Mouse (Mus musculus) liver, embryonic 14.5 days (tissue): Measurements from ENCODE around the gene 1700014D04Rik. TPM values are rescaled to one million over a fixed set of nuclear protein-coding genes. Genes with fewer than 3 reads are reported as not detected.

ENCODE experiments used
- ATAC-seq: fragments of 200-750 bp; cut with Nextera tagmentation; 2 replicates; pipeline ENCODE4 v1.8.0; 2017; ENCODE audit warnings: moderate number of reproducible peaks, mild to moderate bottlenecking, moderate library complexity; ENCODE audit not compliant: insufficient read depth
- DNase-seq, 3 experiments: peaks; one replicate each; pipeline ENCODE4 v3.0.0-alpha.2; 2012 to 2013; ENCODE audit warnings: low read depth in 3 of 3, low spot score in 3 of 3
- H3K27ac ChIP-seq: fragments of 300-500 bp; sonication (generic); 2 replicates; pipeline ENCODE4 v1.5.1; 2014; ENCODE audit warnings: moderate library complexity, mild to moderate bottlenecking, control low read depth, inconsistent platforms
- H3K27me3 ChIP-seq: fragments of 300-500 bp; sonication (generic); 2 replicates; pipeline ENCODE4 v1.6.1; 2014; ENCODE audit warnings: mild to moderate bottlenecking, low read length, moderate library complexity; ENCODE audit not compliant: control insufficient read depth, insufficient read depth
- H3K36me3 ChIP-seq: fragments of 300-500 bp; sonication (generic); replicated peaks from 2 replicates; pipeline ENCODE4 v1.6.1; 2014; ENCODE audit warnings: low read depth; ENCODE audit not compliant: control insufficient read depth, insufficient read depth
- H3K4me1 ChIP-seq, 2 experiments: fragments of 200-500 bp in 1 of 2; fragments of 300-500 bp in 1 of 2; sonication (generic) in 1 of 2; replicated peaks; 2 replicates each; pipeline ENCODE4 v1.6.1; 2012 to 2014; ENCODE audit warnings: antibody characterized with exemption in 1 of 2, inconsistent platforms in 1 of 2, low read length in 1 of 2; ENCODE audit not compliant: control insufficient read depth in 2 of 2, insufficient read depth in 2 of 2
- H3K4me2 ChIP-seq: fragments of 300-500 bp; sonication (generic); 2 replicates; pipeline ENCODE4 v1.6.1; 2014; ENCODE audit warnings: low read depth, mild to moderate bottlenecking, control low read depth, moderate library complexity
- H3K4me3 ChIP-seq, 2 experiments: fragments of 200-500 bp in 1 of 2; fragments of 300-500 bp in 1 of 2; sonication (generic) in 1 of 2; 2 replicates each; pipeline ENCODE4 v1.5.1; 2012 to 2014; ENCODE audit warnings: low read depth in 2 of 2, low read length in 2 of 2, mild to moderate bottlenecking in 2 of 2, control low read depth in 1 of 2, inconsistent platforms in 1 of 2, moderate library complexity in 1 of 2; ENCODE audit not compliant: insufficient read depth in 1 of 2
- H3K9ac ChIP-seq: fragments of 300-500 bp; sonication (generic); replicated peaks from 2 replicates; pipeline ENCODE4 v1.6.1; 2014; ENCODE audit warnings: mild to moderate bottlenecking, control low read depth, moderate library complexity
- H3K9me3 ChIP-seq: fragments of 300-500 bp; sonication (generic); 2 replicates; pipeline ENCODE4 v1.6.1; 2016; ENCODE audit warnings: low read length, mixed read lengths; ENCODE audit not compliant: control insufficient read depth
- CTCF ChIP-seq: IDR thresholded peaks from 2 replicates; pipeline ENCODE4 v1.5.1; 2016; ENCODE audit warnings: antibody characterized with exemption, low read depth, control low read depth
- EP300 ChIP-seq: IDR thresholded peaks from 2 replicates; pipeline ENCODE4 v1.6.1; 2016; ENCODE audit warnings: antibody characterized with exemption, low read depth
- WGBS: fragments of 180-500 bp; shearing (Covaris S2); extraction: QIAGEN DNeasy Blood & Tissue Kit; methylation state at CpG from one replicate; pipeline ENCODE4 v1.1.7; 2014; ENCODE audit not compliant: insufficient replicate concordance; 5-methylcytosine and 5-hydroxymethylcytosine counted together
- polyA plus RNA-seq, 2 experiments: library from polyadenylated mRNA; depleted of rRNA in 1 of 2; stranded (reverse) in 1 of 2; unstranded in 1 of 2; fragments of >200 nt; fragmentation: Nextera tagmentation in 1 of 2; extraction: Ambion mirVana in 1 of 2; gene quantifications; 2 replicates each; pipeline versions ENCODE4 v1.2.1 to v1.2.3; 2012 to 2014

1700014D04Rik gene
- polyA plus RNA-seq, 2 experiments: 0.02 to 0.03 TPM

- Histone ChIP-seq H3K4me3 (no peak overlapping the region), H3K4me2 (no peak overlapping the region), H3K9ac (no peak overlapping the region), H3K27ac (no peak overlapping the region), H3K27me3 (peaks cover 10% of the 10 kb centered on the region; the same call in 1 of the 2 replicates), H3K9me3 (no peaks in the 10 kb centered on the region), H3K36me3 (no peaks in the 10 kb centered on the region), H3K4me1 (peaks cover 0 to under 1% of the 10 kb centered on the region in 2 experiments; a peak in 1 of 4 replicates)
- TF ChIP-seq CTCF (no peak), EP300 (no peak)
- DNase-seq: no peak
- WGBS: 76% methylated on average over 8 of the region's 8 CpGs
- no peak for ATAC-seq
Observed at GRCm38 (mm10) chr13:59699131-59699530, 47.4 kb downstream of the 1700014D04Rik start.

DNA sequence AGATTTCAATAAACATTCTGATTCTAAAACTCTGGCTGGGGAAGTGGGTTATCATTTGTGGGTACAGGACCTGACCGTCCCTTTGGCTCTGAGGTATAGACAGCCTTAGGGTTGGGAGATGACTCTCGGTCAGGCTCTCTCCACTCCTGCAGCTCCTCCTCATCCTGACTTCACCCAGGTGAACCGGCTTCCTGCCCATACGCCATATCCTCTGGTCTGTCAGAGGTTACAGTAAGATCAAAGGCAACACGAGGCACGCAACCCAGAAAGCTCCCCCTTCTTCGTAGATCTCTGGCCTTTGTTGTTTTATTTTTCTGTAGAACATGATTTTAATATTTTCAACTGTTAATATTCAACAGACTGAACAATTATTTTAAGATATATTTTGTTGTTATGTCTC lies 50.8 kb downstream of the 1700014D04Rik start:
- Histone ChIP-seq H3K9ac (no peak overlapping the region), H3K4me3 (no peak overlapping the region), H3K36me3 (no peaks in the 10 kb centered on the region), H3K27me3 (no peaks in the 10 kb centered on the region), H3K9me3 (no peaks in the 10 kb centered on the region), H3K27ac (no peak overlapping the region), H3K4me1 (no peaks in the 10 kb centered on the region), H3K4me2 (no peak overlapping the region)
- 78% methylated on average over 7 of the region's 7 CpGs for WGBS
- ATAC-seq: no peak
- no peak for DNase-seq
- TF ChIP-seq CTCF: no peak

DNA sequence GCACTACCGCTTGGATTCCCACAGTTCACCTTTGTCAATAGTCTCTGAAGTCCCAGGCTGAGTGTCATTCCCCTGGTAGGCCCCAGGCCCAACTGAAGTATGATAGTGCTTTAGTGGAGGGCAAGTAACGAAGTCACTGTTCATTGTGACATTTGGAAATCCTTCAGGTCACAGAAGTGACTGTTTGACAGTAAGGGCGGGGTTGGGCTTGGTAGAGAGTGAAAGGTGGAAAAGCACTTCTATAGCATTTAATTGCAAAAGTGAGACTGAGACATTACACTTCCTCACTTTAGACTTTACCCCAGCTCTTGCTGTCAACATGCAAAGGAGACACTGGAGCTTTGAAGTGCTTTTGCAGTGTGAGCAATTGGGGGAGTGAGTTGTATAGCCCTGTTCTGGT lies 52.5 kb downstream of the 1700014D04Rik start, which contains the start of gene 4921517D22Rik:
4921517D22Rik (minus strand) TSS at position 101 of the 400 bp plus-strand sequence.
- no peak for TF ChIP-seq EP300
- TF ChIP-seq CTCF: no peak
- Histone ChIP-seq H3K4me1 (0 out of 4 replicates have a peak, but pooled peaks cover 0 to 2% of the 10 kb centered on the region in 2 experiments), H3K36me3 (no peaks in the 10 kb centered on the region), H3K4me3 (no peak within 1 kb of the TSS), H3K9me3 (no peaks in the 10 kb centered on the region), H3K27me3 (no peaks in the 10 kb centered on the region; the same call in 1 of the 2 replicates), H3K4me2 (no peak within 1 kb of the TSS), H3K27ac (no peak within 1 kb of the TSS), H3K9ac (no peak within 1 kb of the TSS)
- DNase-seq (no peak), ATAC-seq (no peak)
- 61% methylated on average over 3 of the region's 3 CpGs for WGBS

- WGBS: 67% methylated on average over 10 of the region's 10 CpGs
- Histone ChIP-seq H3K4me1 (0 out of 4 replicates have a peak, but pooled peaks cover 0 to 2% of the 10 kb centered on the region in 2 experiments), H3K4me3 (no peak overlapping the region), H3K27me3 (no peaks in the 10 kb centered on the region; the same call in 1 of the 2 replicates), H3K9ac (no peak overlapping the region), H3K4me2 (no peak overlapping the region), H3K9me3 (no peaks in the 10 kb centered on the region), H3K27ac (no peak overlapping the region), H3K36me3 (no peaks in the 10 kb centered on the region)
- no peak for ATAC-seq
- TF ChIP-seq CTCF (no peak), EP300 (no peak)
- no peak for DNase-seq
Observed at GRCm38 (mm10) chr13:59691478-59691877, 55.1 kb downstream of the 1700014D04Rik start.

Other genes with a start within 250 kb of the 1700014D04Rik start
- 4.8 and 5.3 TPM in 2 replicates for gene Agtpbp1, start 161.5 kb downstream of the 1700014D04Rik start, polyA plus RNA-seq (2012; rRNA removed)
- 9.6 and 10.3 TPM in 2 replicates for gene Agtpbp1, start 161.5 kb downstream of the 1700014D04Rik start, polyA plus RNA-seq (2014; fragmentation: Nextera tagmentation; extraction: Ambion mirVana)
- 12.0 and 12.6 TPM in 2 replicates for gene Naa35, start 161.5 kb downstream of the 1700014D04Rik start, polyA plus RNA-seq (2012; rRNA removed)
- 23.2 and 27.1 TPM in 2 replicates for gene Naa35, start 161.5 kb downstream of the 1700014D04Rik start, polyA plus RNA-seq (2014; fragmentation: Nextera tagmentation; extraction: Ambion mirVana)
- 19.8 and 25.5 TPM in 2 replicates for gene Golm1, start 70.9 kb downstream of the 1700014D04Rik start, polyA plus RNA-seq (2012; rRNA removed)
- 43.3 and 44.8 TPM in 2 replicates for gene Golm1, start 70.9 kb downstream of the 1700014D04Rik start, polyA plus RNA-seq (2014; fragmentation: Nextera tagmentation; extraction: Ambion mirVana)
- not detected in 2 replicates for gene 4921517D22Rik, start 52.6 kb downstream of the 1700014D04Rik start, polyA plus RNA-seq (2012; rRNA removed)
- gene 4921517D22Rik, start 52.6 kb downstream of the 1700014D04Rik start, polyA plus RNA-seq (2014; fragmentation: Nextera tagmentation; extraction: Ambion mirVana): not detected in 2 replicates
- 0.01 TPM in 1 of 2 replicates, not detected in the other for gene Spata31d1a, start 36.4 kb downstream of the 1700014D04Rik start, polyA plus RNA-seq (2012; rRNA removed)
- gene Spata31d1a, start 36.4 kb downstream of the 1700014D04Rik start, polyA plus RNA-seq (2014; fragmentation: Nextera tagmentation; extraction: Ambion mirVana): not detected in 2 replicates
- not detected in 2 replicates for gene Spata31d1b, start 34.5 kb downstream of the 1700014D04Rik start, polyA plus RNA-seq (2012; rRNA removed)
- gene Spata31d1b, start 34.5 kb downstream of the 1700014D04Rik start, polyA plus RNA-seq (2014; fragmentation: Nextera tagmentation; extraction: Ambion mirVana): not detected in 2 replicates
- gene Spata31d1d, start 15.0 kb downstream of the 1700014D04Rik start, polyA plus RNA-seq (2012; rRNA removed): 0.02 TPM in 1 of 2 replicates, not detected in the other
- gene Spata31d1d, start 15.0 kb downstream of the 1700014D04Rik start, polyA plus RNA-seq (2014; fragmentation: Nextera tagmentation; extraction: Ambion mirVana): 0.03 TPM in 1 of 2 replicates, not detected in the other
- gene Isca1, start 23.1 kb upstream of the 1700014D04Rik start, polyA plus RNA-seq (2012; rRNA removed): 120 and 138 TPM in 2 replicates
- 252 and 281 TPM in 2 replicates for gene Isca1, start 23.1 kb upstream of the 1700014D04Rik start, polyA plus RNA-seq (2014; fragmentation: Nextera tagmentation; extraction: Ambion mirVana)
- gene Gm49354, start 35.5 kb upstream of the 1700014D04Rik start, polyA plus RNA-seq (2012; rRNA removed): 0.35 TPM in 1 of 2 replicates, not detected in the other
- gene Gm49354, start 35.5 kb upstream of the 1700014D04Rik start, polyA plus RNA-seq (2014; fragmentation: Nextera tagmentation; extraction: Ambion mirVana): not detected in 2 replicates
- gene Tut7, start 76.4 kb upstream of the 1700014D04Rik start, polyA plus RNA-seq (2012; rRNA removed): 21.7 and 40.3 TPM in 2 replicates
- 45.3 and 47.0 TPM in 2 replicates for gene Tut7, start 76.4 kb upstream of the 1700014D04Rik start, polyA plus RNA-seq (2014; fragmentation: Nextera tagmentation; extraction: Ambion mirVana)